Mouse (Mus musculus) kidney, adult 10 weeks (tissue): Measurements from ENCODE around the gene Psg22. TPM values are rescaled to one million over a fixed set of nuclear protein-coding genes. Genes with fewer than 3 reads are reported as not detected.

ENCODE experiments used
- polyA plus RNA-seq: library from polyadenylated mRNA; stranded (reverse); fragments of 350-450 nt; fragmentation: Illumina TruSeq; extraction: RNeasy Lipid Tissue Mini Kit (QIAGEN cat#74804); gene quantifications from one replicate; pipeline ENCODE4 v1.2.3, GENCODE M21; 2014; ENCODE audit warnings: low read depth, low replicate concordance

The Psg22 gene
- not detected for polyA plus RNA-seq

GRCm38 (mm10) chr7:18717790-18718189 is at the start of gene Psg22:
Psg22 (plus strand) TSS chr7:18718090.

GRCm38 (mm10) chr7:18686085-18686484 is 31.8 kb upstream of the Psg22 start, which contains the start of gene Psg20:
Psg20 (minus strand) TSS chr7:18686185.

Other genes with a start within 250 kb of the Psg22 start
- gene Psg26, start 233.9 kb upstream of the Psg22 start, polyA plus RNA-seq: not detected
- not detected for gene Psg25, start 185.8 kb upstream of the Psg22 start, polyA plus RNA-seq
- not detected for gene Psg27, start 150.8 kb upstream of the Psg22 start, polyA plus RNA-seq
- gene Psg23, start 101.6 kb upstream of the Psg22 start, polyA plus RNA-seq: not detected
- gene Psg21, start 61.4 kb upstream of the Psg22 start, polyA plus RNA-seq: not detected
- gene Psg20, start 31.9 kb upstream of the Psg22 start, polyA plus RNA-seq: not detected
- not detected for gene Psg19, start 80.4 kb downstream of the Psg22 start, polyA plus RNA-seq
- not detected for gene Psg17, start 103.5 kb downstream of the Psg22 start, polyA plus RNA-seq
- gene Mill2, start 121.9 kb downstream of the Psg22 start, polyA plus RNA-seq: 3.4 TPM
- not detected for gene Pglyrp1, start 153.2 kb downstream of the Psg22 start, polyA plus RNA-seq
- 0.53 TPM for gene Ccdc61, start 192.3 kb downstream of the Psg22 start, polyA plus RNA-seq
- gene Nova2, start 207.8 kb downstream of the Psg22 start, polyA plus RNA-seq: 0.28 TPM